Mouse (Mus musculus) myocyte (in vitro differentiated cells): ENCODE results near the gene Pnmt.

Source experiments
- CEBPB ChIP-seq: IDR thresholded peaks from 2 replicates; pipeline ENCODE4 v1.6.1; 2011; ENCODE audit warnings: mild to moderate bottlenecking, moderate library complexity; ENCODE audit not compliant: poor library complexity, insufficient read depth, severe bottlenecking
- E2F4 ChIP-seq: IDR thresholded peaks from one replicate; pipeline ENCODE4 v1.6.1; 2011; ENCODE audit warnings: mild to moderate bottlenecking, control low read depth, moderate library complexity; ENCODE audit not compliant: insufficient read depth
- MAX ChIP-seq: IDR thresholded peaks from one replicate; pipeline ENCODE4 v1.6.1; 2011; ENCODE audit warnings: low read depth, mild to moderate bottlenecking, control low read depth
- MYOD1 ChIP-seq, 3 experiments: IDR thresholded peaks; one replicate each; pipeline ENCODE4 v1.6.1; 2011; ENCODE audit warnings: control low read depth in 2 of 3, low read depth in 2 of 3, mild to moderate bottlenecking in 2 of 3, moderate library complexity in 1 of 3; ENCODE audit not compliant: insufficient read length in 2 of 3, control insufficient read depth in 1 of 3
- MYOG ChIP-seq, 3 experiments: IDR thresholded peaks; one replicate each; pipeline ENCODE4 v1.6.1; 2011; ENCODE audit warnings: control low read depth in 2 of 3, low read depth in 2 of 3, mild to moderate bottlenecking in 2 of 3; ENCODE audit not compliant: insufficient read length in 2 of 3, control insufficient read depth in 1 of 3, insufficient read depth in 1 of 3
- POLR2A ChIP-seq: IDR thresholded peaks from one replicate; pipeline ENCODE4 v1.6.1; 2011; ENCODE audit warnings: low read depth, mild to moderate bottlenecking, control low read depth, moderate library complexity; ENCODE audit not compliant: insufficient read length
- POLR2AphosphoS2 ChIP-seq: IDR thresholded peaks from one replicate; pipeline ENCODE4 v1.6.1; 2011; ENCODE audit warnings: low read depth, control low read depth; ENCODE audit not compliant: insufficient read length
- REST ChIP-seq: IDR thresholded peaks from one replicate; pipeline ENCODE4 v1.6.1; 2011; ENCODE audit warnings: mild to moderate bottlenecking, control low read depth, moderate library complexity; ENCODE audit not compliant: insufficient read depth, insufficient read length
- SRF ChIP-seq: IDR thresholded peaks from one replicate; pipeline ENCODE4 v1.6.1; 2011; ENCODE audit warnings: low read depth; ENCODE audit not compliant: control insufficient read depth, insufficient read length
- TCF12 ChIP-seq: IDR thresholded peaks from one replicate; pipeline ENCODE4 v1.6.1; 2011; ENCODE audit warnings: mild to moderate bottlenecking, control low read depth; ENCODE audit not compliant: poor library complexity, insufficient read depth, severe bottlenecking
- TCF3 ChIP-seq: IDR thresholded peaks from one replicate; pipeline ENCODE4 v1.6.1; 2011; ENCODE audit warnings: low read depth, control low read depth; ENCODE audit not compliant: insufficient read length
- USF1 ChIP-seq: IDR thresholded peaks from one replicate; pipeline ENCODE4 v1.6.1; 2011; ENCODE audit warnings: low read depth, mild to moderate bottlenecking, control low read depth, moderate library complexity

GRCm38 (mm10) chr11:98417074-98417473, 30.8 kb downstream of the Pnmt start:
- TF ChIP-seq USF1 = no peak
- TF ChIP-seq POLR2A = no peak
- TF ChIP-seq CEBPB = no peak
- TF ChIP-seq TCF12 = no peak
- no peak for TF ChIP-seq E2F4
- TF ChIP-seq MAX = no peak
- no peak for TF ChIP-seq MYOG (IDR thresholded peaks at IDR 0.05; ENCODE audit: control insufficient read depth in 1 of 3, insufficient read depth in 1 of 3, insufficient read length in 2 of 3, low read depth in 2 of 3)
- no peak for TF ChIP-seq MYOD1 (IDR thresholded peaks at IDR 0.05; ENCODE audit: control insufficient read depth in 1 of 3, insufficient read length in 2 of 3, low read depth in 2 of 3)
- no peak for TF ChIP-seq POLR2AphosphoS2
- no peak for TF ChIP-seq SRF
- no peak for TF ChIP-seq REST
- TF ChIP-seq TCF3 = no peak
